Comparison of ENCODE assay signal across 22 mouse cellular contexts in the genomic region with DNA sequence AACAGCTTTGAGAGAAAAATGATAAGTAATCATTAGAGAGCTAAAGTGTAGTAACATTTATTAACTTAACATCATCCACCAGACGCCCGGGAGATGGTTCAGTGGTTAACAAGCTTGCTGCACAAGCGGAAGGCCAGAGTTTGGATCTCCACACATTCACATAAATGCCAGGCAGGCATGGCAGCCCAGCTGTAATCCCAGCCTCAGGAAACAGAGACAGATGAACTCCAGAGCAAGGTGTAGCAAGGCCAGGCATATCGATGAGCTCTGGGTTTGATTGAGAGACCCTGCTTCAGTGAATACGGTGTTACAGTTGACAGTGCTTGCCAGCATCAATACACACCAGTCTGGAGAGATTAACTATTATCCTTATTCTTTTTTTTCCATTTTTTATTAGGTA.
A peak's percentile ranks its signal among the peaks of the same experiment; 100 is the strongest.
DNase-seq lines count a peak whose midpoint lies in the region; ATAC-seq and TF ChIP-seq lines count a peak whose summit lies in the region.
"Had no signal": no experiment of that assay in that cellular context is flagged by ENCODE, and none has a peak within 500 bp of the region (broad histone marks: within the 10 kb centered on the region; RNA-seq: fewer than 3 reads in every experiment).

No protein-coding gene starts in this region.

- H3K36me3 ChIP-seq in intestine, embryonic 14.5 days (ENCODE audit: control insufficient read depth, insufficient read depth, low read length): no peaks in the 10 kb centered on the region
- no peaks in the 10 kb centered on the region for H3K36me3 ChIP-seq in intestine, embryonic 16.5 days (ENCODE audit: control insufficient read depth, insufficient read depth, low read length)
- H3K36me3 ChIP-seq: forebrain, embryonic 10.5 days; heart, embryonic 13.5 days; hindbrain, embryonic 12.5 days; hindbrain, embryonic 15.5 days; intestine, embryonic 15.5 days had no signal

- H3K9ac ChIP-seq in intestine, embryonic 14.5 days (ENCODE audit: low read length): no peak overlapping the region
- no peak overlapping the region for H3K9ac ChIP-seq in intestine, embryonic 16.5 days (ENCODE audit: low read depth, low read length)
- H3K9ac ChIP-seq: forebrain, embryonic 13.5 days; heart, embryonic 13.5 days; hindbrain, embryonic 12.5 days; hindbrain, embryonic 15.5 days; intestine, embryonic 15.5 days had no signal

- no peaks in the 10 kb centered on the region for H3K27me3 ChIP-seq in intestine, embryonic 14.5 days (replicated peaks; ENCODE audit: control insufficient read depth, insufficient read depth, low read length)
- no peaks in the 10 kb centered on the region for H3K27me3 ChIP-seq in intestine, embryonic 16.5 days (replicated peaks; ENCODE audit: control insufficient read depth, insufficient read depth, low read length)
- H3K27me3 ChIP-seq: forebrain, embryonic 13.5 days; heart, embryonic 13.5 days; hindbrain, embryonic 12.5 days; hindbrain, embryonic 15.5 days; intestine, embryonic 15.5 days had no signal

- no peak for TF ChIP-seq CTCF in gastrocnemius, adult 2 months (IDR thresholded peaks at IDR 0.05)

- no peak overlapping the region for H3K4me2 ChIP-seq in intestine, embryonic 14.5 days (ENCODE audit: low read length)
- H3K4me2 ChIP-seq in intestine, embryonic 16.5 days (ENCODE audit: low read depth, low read length): no peak overlapping the region
- H3K4me2 ChIP-seq: forebrain, embryonic 13.5 days; heart, embryonic 13.5 days; hindbrain, embryonic 12.5 days; hindbrain, embryonic 15.5 days; intestine, embryonic 15.5 days had no signal

- intact Hi-C loops in gastrocnemius, adult 2 months (cut with DNase I): no loop called here

- no peaks in the 10 kb centered on the region for H3K4me1 ChIP-seq in intestine, embryonic 14.5 days (replicated peaks; ENCODE audit: control insufficient read depth, insufficient read depth, low read length)
- no peaks in the 10 kb centered on the region for H3K4me1 ChIP-seq in intestine, embryonic 16.5 days (ENCODE audit: control insufficient read depth, insufficient read depth, low read length)
- H3K4me1 ChIP-seq: forebrain, embryonic 10.5 days; forebrain, embryonic 13.5 days; heart, embryonic 13.5 days; hindbrain, embryonic 12.5 days; hindbrain, embryonic 15.5 days; intestine, embryonic 15.5 days had no signal

- DNase-seq in gastrocnemius, postnatal 4 days (ENCODE audit: low spot score in 2 of 2): peak; percentile 3 to 5
- no peak for DNase-seq in gastrocnemius, adult 2 months
- DNase-seq in intestine, embryonic 14.5 days (ENCODE audit: low spot score): peak; percentile 15
- DNase-seq in testis, postnatal 10 days (ENCODE audit: low spot score): peak; percentile 28
- no peak for DNase-seq in testis, postnatal 14 days (ENCODE audit: low spot score)
- DNase-seq: adrenal gland, adult 2 months; adrenal gland, postnatal 14 days; cerebellum, adult 11 months; cerebellum, adult 2 months; cerebellum, postnatal 10 days; cerebellum, postnatal 36 days; embryo, embryonic 11 days; gastrocnemius, postnatal 14 days had no signal

- ATAC-seq in intestine, embryonic 14.5 days (replicated peaks; ENCODE audit: low FRiP score, low TSS enrichment, low read depth): no peak
- no peak for ATAC-seq in intestine, embryonic 16.5 days
- no peak for ATAC-seq in granulocyte monocyte progenitor cell, adult 5-6 weeks (replicated peaks; ENCODE audit: poor library complexity, severe bottlenecking)
- ATAC-seq: forebrain, embryonic 13.5 days; forebrain, embryonic 16.5 days; intestine, embryonic 15.5 days had no signal

- 92% methylated on average over 5 of the region's 5 CpGs for WGBS in intestine, embryonic 14.5 days
- 94% methylated on average over 5 of the region's 5 CpGs for WGBS in intestine, embryonic 16.5 days

- H3K27ac ChIP-seq in gastrocnemius, adult 2 months: no peak overlapping the region
- no peak overlapping the region for H3K27ac ChIP-seq in intestine, embryonic 14.5 days (ENCODE audit: low read depth)
- H3K27ac ChIP-seq in intestine, embryonic 16.5 days (ENCODE audit: low read length): no peak overlapping the region
- H3K27ac ChIP-seq: forebrain, embryonic 10.5 days; forebrain, embryonic 13.5 days; heart, embryonic 13.5 days; hindbrain, embryonic 12.5 days; hindbrain, embryonic 15.5 days; intestine, embryonic 15.5 days had no signal

- H3K9me3 ChIP-seq in intestine, embryonic 14.5 days (ENCODE audit: control insufficient read depth, low read length): no peaks in the 10 kb centered on the region
- H3K9me3 ChIP-seq in intestine, embryonic 16.5 days (ENCODE audit: control insufficient read depth, low read length): no peaks in the 10 kb centered on the region
- H3K9me3 ChIP-seq: forebrain, embryonic 10.5 days; forebrain, embryonic 13.5 days; heart, embryonic 13.5 days; hindbrain, embryonic 12.5 days; hindbrain, embryonic 15.5 days; intestine, embryonic 15.5 days had no signal

- no peak overlapping the region for H3K4me3 ChIP-seq in gastrocnemius, adult 2 months
- no peak overlapping the region for H3K4me3 ChIP-seq in intestine, embryonic 14.5 days (ENCODE audit: low read depth, low read length)
- H3K4me3 ChIP-seq in intestine, embryonic 16.5 days (ENCODE audit: low read length): no peak overlapping the region
- H3K4me3 ChIP-seq: forebrain, embryonic 10.5 days; forebrain, embryonic 13.5 days; heart, embryonic 13.5 days; hindbrain, embryonic 12.5 days; hindbrain, embryonic 15.5 days; intestine, embryonic 15.5 days had no signal

Comparison
In these comparisons a context has a peak if more than half of its experiments do, and no peak if none do; other contexts are left out.
1. DNase-seq: peak in gastrocnemius, postnatal 4 days (2 of 2), intestine, embryonic 14.5 days (single experiment) and testis, postnatal 10 days (single experiment); none in gastrocnemius, adult 2 months (single experiment) and testis, postnatal 14 days (single experiment).